Mouse (Mus musculus): Measurements from ENCODE around the gene Fam178b.

DNA sequence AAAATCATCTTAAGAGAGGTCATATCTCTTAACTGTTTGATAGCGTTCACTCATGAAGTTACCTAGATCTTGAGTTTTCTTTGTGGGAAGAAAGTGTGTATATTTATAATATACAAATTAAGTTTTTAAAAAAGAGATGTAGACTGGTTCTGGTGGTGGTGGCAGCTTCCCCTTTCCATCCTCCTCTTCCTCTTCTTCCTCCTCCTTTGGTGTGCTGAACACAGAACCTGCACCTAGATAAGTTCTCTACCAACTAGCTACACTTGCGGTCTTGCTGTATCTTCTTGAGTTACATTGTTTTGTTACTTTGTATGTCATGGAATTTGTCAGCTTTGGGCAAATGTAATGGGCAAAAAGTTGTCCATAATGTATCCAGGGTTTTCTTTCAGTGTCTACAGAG lies 28.1 kb upstream of the Fam178b start:
- TF ChIP-seq CTCF (IDR thresholded peaks at IDR 0.05; ENCODE audit: control insufficient read depth, insufficient read depth, insufficient read length) (no peak), USF1 (IDR thresholded peaks at IDR 0.05; ENCODE audit: low read depth) (no peak), MYOD1 (IDR thresholded peaks at IDR 0.05; ENCODE audit: control insufficient read depth, insufficient read length, low read depth) (no peak), CEBPB (IDR thresholded peaks at IDR 0.05; ENCODE audit: low read depth) (no peak), MAX (IDR thresholded peaks at IDR 0.05) (no peak), MYOG (IDR thresholded peaks at IDR 0.05; ENCODE audit: control insufficient read depth, extremely low read depth, insufficient read length) (no peak), FOSL1 (IDR thresholded peaks at IDR 0.05; ENCODE audit: insufficient read depth, low read length, poor library complexity, severe bottlenecking) (no peak)

Measured in C2C12 (cell line).